20 mouse cellular contexts compared by ENCODE assay signal in the genomic region with DNA sequence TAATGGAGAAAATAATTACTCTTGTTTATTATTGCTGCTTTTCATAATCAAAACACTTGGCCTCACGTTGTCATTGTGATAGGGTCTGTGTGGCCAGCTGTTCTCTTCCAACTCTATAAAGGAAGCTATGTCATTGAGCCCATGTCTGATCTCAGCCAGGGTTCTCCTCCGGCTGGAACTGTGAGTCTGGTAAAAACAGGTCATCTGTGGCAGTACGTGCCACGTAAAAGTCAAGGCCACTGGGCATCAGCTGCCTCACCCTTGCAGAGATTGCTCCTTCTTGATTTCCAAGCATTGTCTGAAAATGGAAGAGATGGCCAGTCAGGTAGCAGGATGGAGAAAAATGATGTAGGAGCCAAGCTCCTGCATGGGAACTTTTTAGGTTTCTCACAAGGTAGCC.
"Had no signal": no experiment of that assay in that cellular context is flagged by ENCODE, and none has a peak within 500 bp of the region (broad histone marks: within the 10 kb centered on the region; RNA-seq: fewer than 3 reads in every experiment).

No protein-coding gene starts in this region.

- H3K4me1 ChIP-seq: midbrain, embryonic 15.5 days; neural tube, embryonic 12.5 days; neural tube, embryonic 15.5 days had no signal

- H3K4me2 ChIP-seq: lung, embryonic 14.5 days; midbrain, embryonic 12.5 days; midbrain, embryonic 15.5 days; neural tube, embryonic 12.5 days; neural tube, embryonic 15.5 days had no signal

- H3K9ac ChIP-seq: liver, embryonic 14.5 days; liver, postnatal 0 days; lung, embryonic 14.5 days; midbrain, embryonic 12.5 days; midbrain, embryonic 15.5 days; neural tube, embryonic 12.5 days; neural tube, embryonic 15.5 days had no signal

- ATAC-seq: liver, postnatal 0 days; lung, postnatal 0 days; midbrain, embryonic 15.5 days had no signal

- H3K36me3 ChIP-seq: midbrain, embryonic 12.5 days; midbrain, embryonic 15.5 days; neural tube, embryonic 12.5 days; neural tube, embryonic 15.5 days had no signal

- DNase-seq: kidney, postnatal 36 days; layer of hippocampus, postnatal 36 days; liver, postnatal 0 days; lung, embryonic 14.5 days; right cerebral cortex, adult 18-20 months; right cerebral cortex, postnatal 14 days; right cerebral cortex, postnatal 4 days; thymus, adult 2 months; thymus, postnatal 14 days; thymus, postnatal 4 days had no signal

- H3K27me3 ChIP-seq: midbrain, embryonic 12.5 days; midbrain, embryonic 15.5 days; neural tube, embryonic 12.5 days; neural tube, embryonic 15.5 days had no signal

- H3K9me3 ChIP-seq: midbrain, embryonic 12.5 days; midbrain, embryonic 15.5 days; neural tube, embryonic 12.5 days; neural tube, embryonic 15.5 days had no signal

- H3K4me3 ChIP-seq: left cerebral cortex, adult 2 months; midbrain, embryonic 12.5 days; midbrain, embryonic 15.5 days; neural tube, embryonic 12.5 days; neural tube, embryonic 15.5 days had no signal

- H3K27ac ChIP-seq: kidney, postnatal 0 days; left cerebral cortex, adult 2 months; liver, embryonic 14.5 days; macrophage; midbrain, embryonic 12.5 days; midbrain, embryonic 15.5 days; neural tube, embryonic 12.5 days; neural tube, embryonic 15.5 days; stomach, postnatal 0 days had no signal
